8 mouse cellular contexts compared by ENCODE assay signal in the genomic region with DNA sequence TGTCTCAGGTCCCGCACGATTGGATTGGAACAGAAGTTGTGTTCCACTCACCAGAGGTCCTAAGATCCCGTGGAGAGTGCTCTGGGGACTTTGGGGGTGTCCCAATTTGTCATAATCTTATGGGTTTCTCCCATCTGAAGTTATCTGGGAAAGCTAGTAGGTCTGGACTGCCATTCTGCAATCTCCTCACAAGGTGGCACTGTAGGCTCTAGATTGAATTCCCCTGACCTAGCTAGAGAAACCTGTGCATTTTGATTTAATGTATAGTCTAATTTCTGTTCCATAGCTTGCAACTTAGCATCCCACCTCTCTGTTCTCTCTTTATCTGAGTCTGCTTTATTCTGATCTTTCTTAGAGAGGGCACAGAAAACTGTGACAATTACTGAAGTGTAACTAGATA. TPM values are rescaled to one million over a fixed set of nuclear protein-coding genes. Genes with fewer than 3 reads are reported as not detected.
DNase-seq lines count a peak whose midpoint lies in the region; ATAC-seq and TF ChIP-seq lines count a peak whose summit lies in the region.

No protein-coding gene starts in this region.

- DNase-seq in adrenal gland, postnatal 14 days, result peak; percentile 25
- no peak for DNase-seq in adrenal gland, adult 8-10 months
- peak in 1 of 2 experiments; percentile 11 for DNase-seq in left cerebral cortex, adult 2 months (ENCODE audit: extremely low spot score in 1 of 2, low spot score in 2 of 2)
- DNase-seq in left cerebral cortex, adult 18-20 months (ENCODE audit: low spot score in 2 of 2), result no peak
- peak; percentile 67 for DNase-seq in brain, embryonic 14.5 days (ENCODE audit: low read depth)
- peak; percentile 80 for DNase-seq in midbrain, embryonic 14.5 days
- no peak for DNase-seq in right cerebral cortex, postnatal 4 days

- TF ChIP-seq CTCF in left cerebral cortex, adult 2 months (IDR thresholded peaks at IDR 0.05), result peak; percentile 72
- TF ChIP-seq CTCF in brain, embryonic 14.5 days (IDR thresholded peaks at IDR 0.05; ENCODE audit: borderline replicate concordance, extremely low read depth, insufficient read depth, insufficient read length), result peak; percentile 73; the same call in 1 of the 2 replicates

- intact Hi-C loops in left cerebral cortex, adult 2 months (cut with DNase I), result loop anchor here (1.0 kb wide), 1 partner anchor 105 kb away; no protein-coding TSS in a partner anchor

- WGBS in kidney, embryonic 14.5 days, result 57% methylated on average over 3 of the region's 3 CpGs
- WGBS in midbrain, embryonic 14.5 days, result 58% methylated on average over 3 of the region's 3 CpGs

- no peak overlapping the region for H3K4me3 ChIP-seq in left cerebral cortex, adult 2 months
- H3K4me3 ChIP-seq in kidney, embryonic 14.5 days (ENCODE audit: low read length), result no peak overlapping the region
- H3K4me3 ChIP-seq in midbrain, embryonic 14.5 days (replicated peaks; ENCODE audit: low read depth, low read length), result no peak overlapping the region

- H3K4me2 ChIP-seq in kidney, embryonic 14.5 days (replicated peaks; ENCODE audit: low read depth, low read length), result no peak overlapping the region
- no peak overlapping the region for H3K4me2 ChIP-seq in midbrain, embryonic 14.5 days (ENCODE audit: low read length)

- H3K27ac ChIP-seq in left cerebral cortex, adult 2 months, result no peak overlapping the region
- H3K27ac ChIP-seq in kidney, embryonic 14.5 days (ENCODE audit: low read depth, low read length), result no peak overlapping the region
- H3K27ac ChIP-seq in midbrain, embryonic 14.5 days (replicated peaks; ENCODE audit: low read depth, low read length), result no peak overlapping the region

- no peak for TF ChIP-seq POLR2A in brain, embryonic 14.5 days (IDR thresholded peaks at IDR 0.05; ENCODE audit: borderline replicate concordance, extremely low read depth, insufficient read depth, insufficient read length, poor library complexity, severe bottlenecking)

- no peaks in the 10 kb centered on the region for H3K27me3 ChIP-seq in kidney, embryonic 14.5 days (ENCODE audit: control insufficient read depth, insufficient read depth, low read length)
- H3K27me3 ChIP-seq in midbrain, embryonic 14.5 days (ENCODE audit: control insufficient read depth, insufficient read depth, low read length), result no peaks in the 10 kb centered on the region

- ATAC-seq in kidney, embryonic 14.5 days (ENCODE audit: low FRiP score, low TSS enrichment), result 0 out of 2 replicates have a peak, but pooled peaks have one; percentile 24
- ATAC-seq in midbrain, embryonic 14.5 days (ENCODE audit: low FRiP score, low TSS enrichment), result no peak

- no peaks in the 10 kb centered on the region for H3K4me1 ChIP-seq in kidney, embryonic 14.5 days (ENCODE audit: control insufficient read depth, insufficient read depth, low read length)
- H3K4me1 ChIP-seq in midbrain, embryonic 14.5 days (ENCODE audit: control insufficient read depth, insufficient read depth, low read length), result no peaks in the 10 kb centered on the region

- no peaks in the 10 kb centered on the region for H3K36me3 ChIP-seq in kidney, embryonic 14.5 days (ENCODE audit: control insufficient read depth, insufficient read depth, low read length)
- no peaks in the 10 kb centered on the region for H3K36me3 ChIP-seq in midbrain, embryonic 14.5 days (ENCODE audit: control insufficient read depth, insufficient read depth, low read length)

- H3K9ac ChIP-seq in kidney, embryonic 14.5 days (ENCODE audit: low read depth, low read length), result no peak overlapping the region
- H3K9ac ChIP-seq in midbrain, embryonic 14.5 days (replicated peaks; ENCODE audit: low read length), result no peak overlapping the region

- H3K9me3 ChIP-seq in kidney, embryonic 14.5 days (ENCODE audit: control insufficient read depth, low read length), result no peaks in the 10 kb centered on the region
- peaks cover 6% of the 10 kb centered on the region for H3K9me3 ChIP-seq in midbrain, embryonic 14.5 days (ENCODE audit: control insufficient read depth, low read length)

RNA-seq across cellular contexts. Expression of a gene that starts 42.1 kb away (rescaled TPM):
- 81.0 and 81.2 TPM in 2 replicates for total RNA-seq in adrenal gland, postnatal 14 days (2021)
- 10 to 100 TPM; 77.8 to 98.3 (median 95.7) TPM for total RNA-seq in adrenal gland, adult 8-10 months (2022)
- 10 to 100 TPM; 63.2 to 67.5 TPM for total RNA-seq in left cerebral cortex, adult 2 months (2021)
- total RNA-seq in left cerebral cortex, adult 18-20 months (2021), result 10 to 100 TPM; 67.1 to 68.0 TPM
- polyA plus RNA-seq in brain, embryonic 14.5 days (2012; rRNA removed), result 50.7 and 53.1 TPM in 2 replicates
- 67.4 and 79.0 TPM in 2 replicates for polyA plus RNA-seq in kidney, embryonic 14.5 days (2014; fragmentation: Nextera tagmentation; extraction: Ambion mirVana)
- 66.3 and 95.3 TPM in 2 replicates for polyA plus RNA-seq in midbrain, embryonic 14.5 days (2014; fragmentation: Nextera tagmentation; extraction: Ambion mirVana)

Comparison
In these comparisons a context has a peak if more than half of its experiments do, and no peak if none do; other contexts are left out.
1. DNase-seq: peak in adrenal gland, postnatal 14 days (single experiment), brain, embryonic 14.5 days (single experiment) and midbrain, embryonic 14.5 days (single experiment); none in adrenal gland, adult 8-10 months (single experiment), left cerebral cortex, adult 18-20 months (0 of 2) and right cerebral cortex, postnatal 4 days (single experiment).